Mouse (Mus musculus): Measurements from ENCODE around the gene Lpar1. TPM values are rescaled to one million over a fixed set of nuclear protein-coding genes. Genes with fewer than 3 reads are reported as not detected.

The Lpar1 gene
- polyA plus RNA-seq, 1 experiment from 2014 or later, result 36.4 TPM

DNA sequence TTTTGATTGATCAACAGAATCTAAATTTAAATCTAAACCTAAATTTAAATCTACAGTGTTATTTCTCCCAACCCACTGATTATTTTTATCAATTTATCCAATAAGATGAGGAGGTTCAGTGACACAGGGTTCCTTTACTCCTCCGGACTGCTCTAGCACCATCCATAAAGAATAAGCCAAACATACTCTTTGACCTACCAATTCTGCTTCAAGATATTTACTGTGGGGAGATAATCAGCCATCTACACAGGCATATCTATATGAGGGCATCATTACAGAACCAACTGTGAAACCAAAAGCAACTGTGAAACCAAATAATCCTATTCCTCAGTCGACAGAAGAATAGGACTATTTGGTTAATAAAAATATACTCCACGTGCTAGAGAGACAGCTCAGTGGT lies 25.8 kb downstream of the Lpar1 start:
- DNase-seq (ENCODE audit: low spot score) (no peak), ATAC-seq (ENCODE audit: low FRiP score, low TSS enrichment) (no peak)
- no peaks in the 10 kb centered on the region for H3K4me1 ChIP-seq (replicated peaks; ENCODE audit: control insufficient read depth, insufficient read depth)
- no peaks in the 10 kb centered on the region for H3K36me3 ChIP-seq (ENCODE audit: control insufficient read depth, insufficient read depth, low read length)
- H3K4me3 ChIP-seq (ENCODE audit: low read depth, low read length), result no peak overlapping the region
- no peak overlapping the region for H3K9ac ChIP-seq (ENCODE audit: low read length)
- TF ChIP-seq EP300 (optimal IDR thresholded peaks at IDR 0.05) (no peak), CTCF (IDR thresholded peaks at IDR 0.05; ENCODE audit: low read depth) (no peak)
- H3K27ac ChIP-seq (replicated peaks), result no peak overlapping the region
- H3K9me3 ChIP-seq (ENCODE audit: control insufficient read depth, low read length), result no peaks in the 10 kb centered on the region
- no peaks in the 10 kb centered on the region for H3K27me3 ChIP-seq (ENCODE audit: control insufficient read depth, insufficient read depth, low read length)
- 74% methylated on average over 3 of the region's 3 CpGs for WGBS
- H3K4me2 ChIP-seq (replicated peaks; ENCODE audit: low read depth), result no peak overlapping the region

DNA sequence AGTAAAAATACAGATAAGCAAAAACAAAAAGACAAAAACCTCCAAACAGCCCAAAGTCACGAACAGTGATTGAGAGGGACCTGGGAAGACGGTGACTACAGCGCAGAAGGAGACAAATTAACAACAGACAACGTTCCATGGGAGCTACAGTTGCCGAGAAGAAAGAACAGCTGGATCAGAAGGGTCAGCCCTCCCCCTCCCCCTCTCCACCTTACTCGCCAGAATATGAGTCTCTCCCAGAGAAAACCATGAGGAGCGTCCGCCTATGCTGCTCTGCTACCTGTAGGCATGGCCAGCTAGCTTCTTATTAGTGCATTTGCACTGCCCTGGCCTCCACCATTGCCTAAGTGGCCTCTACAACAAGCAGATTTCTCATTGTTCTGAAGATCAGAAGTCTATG lies 32.6 kb downstream of the Lpar1 start:
- H3K4me1 ChIP-seq (replicated peaks; ENCODE audit: control insufficient read depth, insufficient read depth), result no peaks in the 10 kb centered on the region
- no peaks in the 10 kb centered on the region for H3K9me3 ChIP-seq (ENCODE audit: control insufficient read depth, low read length)
- no peak overlapping the region for H3K4me3 ChIP-seq (ENCODE audit: low read depth, low read length)
- WGBS, result 65% methylated on average over 8 of the region's 8 CpGs
- H3K27me3 ChIP-seq (ENCODE audit: control insufficient read depth, insufficient read depth, low read length), result no peaks in the 10 kb centered on the region
- H3K36me3 ChIP-seq (ENCODE audit: control insufficient read depth, insufficient read depth, low read length), result no peaks in the 10 kb centered on the region
- H3K4me2 ChIP-seq (replicated peaks; ENCODE audit: low read depth), result no peak overlapping the region
- ATAC-seq (ENCODE audit: low FRiP score, low TSS enrichment), result no peak
- H3K9ac ChIP-seq (ENCODE audit: low read length), result no peak overlapping the region
- TF ChIP-seq CTCF (IDR thresholded peaks at IDR 0.05; ENCODE audit: low read depth) (no peak), EP300 (optimal IDR thresholded peaks at IDR 0.05) (no peak)
- no peak for DNase-seq (ENCODE audit: low spot score)
- no peak overlapping the region for H3K27ac ChIP-seq (replicated peaks)

DNA sequence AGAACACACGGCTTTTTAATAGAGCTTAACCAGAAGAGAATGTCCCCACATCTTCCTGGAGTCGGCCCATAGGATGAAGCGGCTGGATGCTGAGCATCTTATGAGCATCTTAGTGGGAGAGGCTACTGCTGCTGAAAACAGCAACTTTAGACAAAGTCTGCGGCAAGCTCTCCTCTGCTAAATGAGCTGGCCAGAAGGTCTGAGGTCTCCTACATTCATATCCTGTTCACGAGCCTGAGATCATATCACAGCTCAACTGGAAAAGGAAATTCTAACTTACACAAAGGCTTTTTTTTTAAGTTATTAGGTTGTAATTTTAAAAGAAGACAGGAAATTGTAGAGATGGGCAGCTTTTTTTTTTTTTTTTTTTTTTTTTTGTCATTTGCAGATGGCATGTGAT lies 33.2 kb downstream of the Lpar1 start:
- H3K4me1 ChIP-seq (replicated peaks; ENCODE audit: control insufficient read depth, insufficient read depth), result no peaks in the 10 kb centered on the region
- ATAC-seq (ENCODE audit: low FRiP score, low TSS enrichment), result no peak
- WGBS, result 82% methylated on average over 5 of the region's 5 CpGs

DNA sequence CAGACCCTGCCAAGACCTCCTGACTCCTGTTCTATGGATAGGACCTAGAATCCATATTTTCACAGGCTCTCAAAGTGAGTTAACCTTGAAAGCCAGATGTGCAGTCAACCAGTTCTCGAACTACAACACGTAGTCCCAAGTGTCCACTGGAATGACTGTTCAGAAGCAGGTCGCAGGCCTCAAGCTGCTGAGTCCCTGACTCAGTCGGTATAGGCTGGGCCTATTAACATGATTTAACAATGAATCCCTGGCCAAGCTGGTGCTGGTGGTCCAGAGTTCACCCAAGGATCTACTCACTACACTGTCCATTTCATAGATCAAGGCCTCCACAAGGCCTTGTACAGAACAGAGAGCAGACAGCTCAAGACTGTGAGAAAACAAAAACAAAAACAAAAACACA lies 33.8 kb downstream of the Lpar1 start:
- Histone ChIP-seq H3K9ac (ENCODE audit: low read length) (no peak overlapping the region), H3K4me1 (replicated peaks; ENCODE audit: control insufficient read depth, insufficient read depth) (no peaks in the 10 kb centered on the region), H3K4me2 (replicated peaks; ENCODE audit: low read depth) (no peak overlapping the region), H3K36me3 (ENCODE audit: control insufficient read depth, insufficient read depth, low read length) (no peaks in the 10 kb centered on the region), H3K4me3 (ENCODE audit: low read depth, low read length) (no peak overlapping the region), H3K27ac (replicated peaks) (no peak overlapping the region), H3K9me3 (ENCODE audit: control insufficient read depth, low read length) (no peaks in the 10 kb centered on the region), H3K27me3 (ENCODE audit: control insufficient read depth, insufficient read depth, low read length) (no peaks in the 10 kb centered on the region)
- DNase-seq (ENCODE audit: low spot score), result no peak
- no peak for TF ChIP-seq CTCF (IDR thresholded peaks at IDR 0.05; ENCODE audit: low read depth)
- ATAC-seq (ENCODE audit: low FRiP score, low TSS enrichment), result no peak
- WGBS, result 88% methylated on average over 4 of the region's 4 CpGs

More for the DNA sequence above, 33.2 kb downstream of the Lpar1 start:
- no peak overlapping the region for H3K4me2 ChIP-seq (replicated peaks; ENCODE audit: low read depth)
- H3K9me3 ChIP-seq (ENCODE audit: control insufficient read depth, low read length), result no peaks in the 10 kb centered on the region
- no peaks in the 10 kb centered on the region for H3K36me3 ChIP-seq (ENCODE audit: control insufficient read depth, insufficient read depth, low read length)
- DNase-seq (ENCODE audit: low spot score), result no peak
- H3K27ac ChIP-seq (replicated peaks), result no peak overlapping the region
- no peaks in the 10 kb centered on the region for H3K27me3 ChIP-seq (ENCODE audit: control insufficient read depth, insufficient read depth, low read length)
- H3K4me3 ChIP-seq (ENCODE audit: low read depth, low read length), result no peak overlapping the region
- H3K9ac ChIP-seq (ENCODE audit: low read length), result no peak overlapping the region
- TF ChIP-seq CTCF (IDR thresholded peaks at IDR 0.05; ENCODE audit: low read depth), result no peak
- TF ChIP-seq EP300 (optimal IDR thresholded peaks at IDR 0.05), result no peak

DNA sequence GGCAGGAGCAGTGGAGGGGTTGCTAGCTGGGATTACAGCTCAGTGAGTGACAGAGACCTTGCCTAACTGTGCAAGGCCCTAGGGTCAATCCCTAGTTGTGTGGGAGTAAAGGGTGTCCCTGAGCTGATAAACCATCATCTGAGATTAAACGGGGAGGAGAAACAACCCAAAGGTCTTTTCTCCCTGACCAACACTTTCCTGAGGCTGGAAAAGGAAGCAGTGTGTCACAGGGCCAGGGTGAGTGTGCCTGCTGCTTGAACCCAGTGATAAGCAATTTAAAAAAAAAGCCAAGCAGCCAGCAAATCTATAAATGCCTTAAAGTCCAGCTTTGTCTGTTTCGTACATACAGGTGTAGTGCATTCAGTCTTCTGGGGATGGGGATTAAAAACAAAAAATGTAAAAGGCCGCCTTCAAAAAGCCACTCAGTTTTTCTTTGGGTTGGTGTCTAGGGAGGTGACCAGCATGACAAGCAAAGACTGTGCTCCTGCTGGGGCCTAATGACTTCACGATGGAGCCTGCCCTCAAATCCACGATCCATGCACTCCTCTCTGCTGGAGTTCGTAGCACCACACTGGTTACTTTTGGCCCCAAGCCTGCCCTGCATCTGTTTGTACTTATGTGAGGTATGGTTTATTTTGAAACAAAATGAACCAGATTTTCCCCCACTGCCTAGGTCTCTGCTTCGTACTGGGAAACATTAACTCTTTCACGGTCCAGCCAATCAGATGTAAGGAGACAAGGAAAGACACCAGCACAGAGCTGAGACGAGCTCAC lies 35.3 kb downstream of the Lpar1 start:
- DNase-seq (ENCODE audit: low spot score), result peak; percentile 23
- Histone ChIP-seq H3K9me3 (ENCODE audit: control insufficient read depth, low read length) (no peaks in the 10 kb centered on the region), H3K9ac (ENCODE audit: low read length) (no peak overlapping the region), H3K4me1 (replicated peaks; ENCODE audit: control insufficient read depth, insufficient read depth) (no peaks in the 10 kb centered on the region), H3K36me3 (ENCODE audit: control insufficient read depth, insufficient read depth, low read length) (no peaks in the 10 kb centered on the region), H3K27ac (replicated peaks) (peak overlapping the region; percentile 13; the same call in 1 of the 2 replicates), H3K4me2 (replicated peaks; ENCODE audit: low read depth) (no peak overlapping the region), H3K27me3 (ENCODE audit: control insufficient read depth, insufficient read depth, low read length) (no peaks in the 10 kb centered on the region), H3K4me3 (ENCODE audit: low read depth, low read length) (no peak overlapping the region)
- TF ChIP-seq CTCF (IDR thresholded peaks at IDR 0.05; ENCODE audit: low read depth) (no peak), EP300 (optimal IDR thresholded peaks at IDR 0.05) (no peak)
- peak; percentile 60; the same call in 1 of the 2 replicates for ATAC-seq (ENCODE audit: low FRiP score, low TSS enrichment)
- WGBS, result 56% methylated on average over 9 of the region's 9 CpGs

DNA sequence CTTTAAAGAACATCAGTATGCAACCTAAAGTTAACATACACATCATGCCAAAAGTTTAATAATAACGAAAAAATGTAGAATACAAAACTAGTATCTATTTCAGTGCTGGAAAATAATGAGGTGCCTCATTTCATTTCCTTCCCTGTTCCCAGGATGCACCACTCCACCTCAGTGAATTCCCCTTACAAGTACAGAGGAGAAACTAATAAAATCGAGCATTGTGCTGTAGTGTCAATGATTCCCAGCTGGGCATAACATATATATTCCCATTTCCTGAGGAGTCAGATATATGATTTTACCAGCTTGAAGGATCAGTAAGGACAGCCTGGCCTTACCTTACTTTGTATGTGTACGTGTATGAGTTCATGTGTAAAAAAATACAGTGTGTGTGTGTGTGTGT lies 36.9 kb downstream of the Lpar1 start:
- ATAC-seq (ENCODE audit: low FRiP score, low TSS enrichment) (no peak), DNase-seq (ENCODE audit: low spot score) (no peak)
- Histone ChIP-seq H3K36me3 (ENCODE audit: control insufficient read depth, insufficient read depth, low read length) (no peaks in the 10 kb centered on the region), H3K9ac (ENCODE audit: low read length) (no peak overlapping the region), H3K9me3 (ENCODE audit: control insufficient read depth, low read length) (no peaks in the 10 kb centered on the region), H3K27ac (replicated peaks) (no peak overlapping the region), H3K4me1 (replicated peaks; ENCODE audit: control insufficient read depth, insufficient read depth) (no peaks in the 10 kb centered on the region), H3K4me2 (replicated peaks; ENCODE audit: low read depth) (no peak overlapping the region), H3K4me3 (ENCODE audit: low read depth, low read length) (no peak overlapping the region), H3K27me3 (ENCODE audit: control insufficient read depth, insufficient read depth, low read length) (no peaks in the 10 kb centered on the region)
- WGBS, result 66% methylated on average over 3 of the region's 3 CpGs
- no peak for TF ChIP-seq CTCF (IDR thresholded peaks at IDR 0.05; ENCODE audit: low read depth)
